Mouse (Mus musculus): ENCODE measurements around the gene Gm11639.

DNA sequence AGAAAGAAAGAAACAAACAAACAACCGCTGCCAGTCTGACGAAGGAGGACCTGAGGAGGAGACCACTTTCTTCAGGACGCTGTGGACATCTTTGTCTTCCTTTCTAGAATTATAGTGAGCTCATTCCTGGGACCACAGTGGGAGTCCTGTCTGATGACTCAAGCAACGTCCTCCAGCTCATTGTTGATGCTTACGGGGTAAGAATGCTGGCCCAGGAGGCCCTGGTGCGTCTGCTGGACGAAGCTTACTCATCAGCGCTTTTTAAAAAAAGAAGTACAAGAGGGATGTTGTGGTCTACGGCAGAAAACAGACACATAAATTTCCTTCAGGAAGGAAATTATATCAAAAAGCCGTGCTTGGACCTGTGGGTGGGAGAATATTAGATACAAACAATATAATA, 44.6 kb upstream of the Gm11639 start:
- no peak for TF ChIP-seq CTCF (IDR thresholded peaks at IDR 0.05; ENCODE audit: borderline replicate concordance, control insufficient read depth, extremely low read depth, insufficient read depth, low read length, poor library complexity)
- TF ChIP-seq POLR2A (IDR thresholded peaks at IDR 0.05; ENCODE audit: control insufficient read depth, extremely low read depth, insufficient read depth, low read length, poor library complexity) = no peak

Data from thymus, adult 2 months (tissue).